Mouse (Mus musculus) cerebellum, adult 8-10 months (tissue): Measurements from ENCODE around the gene Sox5.
"Not testable (repeated sequence)": the region's sequence is repeated elsewhere in the genome, so short reads cannot be mapped to it uniquely, and the experiment has no call there.

Experiments
- DNase-seq: peaks from one replicate; pipeline ENCODE4 v3.0.0; 2022

The Sox5 gene

GRCm38 (mm10) chr6:144319717-144320116 lies 462.1 kb downstream of the Sox5 start:
- no peak for DNase-seq

- DNase-seq: no peak
These were observed 468.7 kb downstream of the Sox5 start for GRCm38 (mm10) chr6:144312781-144313754.

- no peak for DNase-seq
These were observed 469.4 kb downstream of the Sox5 start for GRCm38 (mm10) chr6:144312282-144312780.

GRCm38 (mm10) chr6:144311754-144312153 lies 470.0 kb downstream of the Sox5 start:
- no peak for DNase-seq

- no peak for DNase-seq
These were observed 472.6 kb downstream of the Sox5 start for GRCm38 (mm10) chr6:144309171-144309570.

- DNase-seq: no peak
These were observed 474.1 kb downstream of the Sox5 start for GRCm38 (mm10) chr6:144307551-144308149.

- no peak for DNase-seq
These were observed 479.0 kb downstream of the Sox5 start for GRCm38 (mm10) chr6:144302823-144303222.

- DNase-seq: no peak
These were observed 480.7 kb downstream of the Sox5 start for GRCm38 (mm10) chr6:144301082-144301481.

- no peak for DNase-seq
These were observed 482.3 kb downstream of the Sox5 start for GRCm38 (mm10) chr6:144299503-144299858.

GRCm38 (mm10) chr6:144298641-144299502 lies 482.9 kb downstream of the Sox5 start:
- DNase-seq: no peak

GRCm38 (mm10) chr6:144297846-144298245 lies 483.9 kb downstream of the Sox5 start:
- DNase-seq: no peak

- no peak for DNase-seq
These were observed 484.6 kb downstream of the Sox5 start for GRCm38 (mm10) chr6:144297131-144297530.

- no peak for DNase-seq
These were observed 490.3 kb downstream of the Sox5 start for GRCm38 (mm10) chr6:144291526-144291925.

GRCm38 (mm10) chr6:144286122-144286521 lies 495.7 kb downstream of the Sox5 start:
- no peak for DNase-seq

GRCm38 (mm10) chr6:144283191-144283590 lies 498.6 kb downstream of the Sox5 start:
- no peak for DNase-seq

- DNase-seq: peak; percentile 27
These were observed 499.0 kb downstream of the Sox5 start for GRCm38 (mm10) chr6:144282756-144283155.

- no peak for DNase-seq
These were observed 500.1 kb downstream of the Sox5 start for GRCm38 (mm10) chr6:144281661-144282060.

- DNase-seq: no peak
These were observed 503.2 kb downstream of the Sox5 start for GRCm38 (mm10) chr6:144278505-144279053.

- not testable (repeated sequence) for DNase-seq
These were observed 508.4 kb downstream of the Sox5 start for GRCm38 (mm10) chr6:144273425-144273824.

GRCm38 (mm10) chr6:144271326-144271725 lies 510.5 kb downstream of the Sox5 start:
- DNase-seq: no peak

- DNase-seq: no peak
These were observed 511.5 kb downstream of the Sox5 start for GRCm38 (mm10) chr6:144270306-144270705.

GRCm38 (mm10) chr6:144269666-144270065 lies 512.1 kb downstream of the Sox5 start:
- no peak for DNase-seq

- DNase-seq: no peak
These were observed 516.0 kb downstream of the Sox5 start for GRCm38 (mm10) chr6:144265752-144266151.
